Mouse (Mus musculus) testis, adult 2 months (tissue): ENCODE results near the gene Hmg20b.

ENCODE experiments used
- CTCF ChIP-seq: fragments of 200-500 bp; IDR thresholded peaks from 2 replicates; pipeline ENCODE4 v1.5.1; 2012; ENCODE audit warnings: low read depth, mild to moderate bottlenecking, inconsistent platforms, low read length, moderate library complexity; ENCODE audit not compliant: control insufficient read depth, insufficient read depth, insufficient replicate concordance
- POLR2A ChIP-seq: fragments of 200-500 bp; IDR thresholded peaks from 2 replicates; pipeline ENCODE4 v1.6.1; 2012; ENCODE audit warnings: low read depth, mild to moderate bottlenecking, inconsistent platforms, low read length, moderate library complexity; ENCODE audit not compliant: control insufficient read depth

DNA sequence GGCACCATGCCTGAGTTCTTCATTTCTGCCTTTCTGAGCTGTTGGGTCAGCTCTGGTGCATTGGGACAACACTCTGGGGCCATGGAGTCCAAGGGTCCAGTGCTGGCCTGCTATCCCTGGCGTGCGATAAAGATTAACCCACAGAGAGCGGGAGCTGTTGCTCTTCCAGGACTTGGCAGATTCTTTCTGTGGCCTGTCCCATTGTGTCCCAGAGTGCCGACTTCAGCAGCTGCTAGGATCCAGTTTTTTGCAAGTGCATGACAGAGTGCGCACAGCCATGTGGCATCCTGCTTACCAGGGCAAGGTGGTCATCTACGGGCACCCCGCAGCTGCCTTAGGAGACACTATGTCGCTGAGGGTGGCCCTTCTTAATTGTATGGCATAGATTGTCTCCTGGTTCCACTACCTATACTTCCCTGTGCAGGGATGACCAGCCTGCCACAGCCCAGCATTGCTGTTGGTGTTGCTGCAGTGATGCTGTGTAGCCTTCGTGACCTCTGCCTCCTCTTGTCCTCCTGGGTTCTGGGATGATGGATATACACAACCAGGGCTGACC is 49.9 kb downstream of the Hmg20b start:
- TF ChIP-seq CTCF = no peak
- no peak for TF ChIP-seq POLR2A
